8 mouse cellular contexts compared by ENCODE assay signal in the genomic region with DNA sequence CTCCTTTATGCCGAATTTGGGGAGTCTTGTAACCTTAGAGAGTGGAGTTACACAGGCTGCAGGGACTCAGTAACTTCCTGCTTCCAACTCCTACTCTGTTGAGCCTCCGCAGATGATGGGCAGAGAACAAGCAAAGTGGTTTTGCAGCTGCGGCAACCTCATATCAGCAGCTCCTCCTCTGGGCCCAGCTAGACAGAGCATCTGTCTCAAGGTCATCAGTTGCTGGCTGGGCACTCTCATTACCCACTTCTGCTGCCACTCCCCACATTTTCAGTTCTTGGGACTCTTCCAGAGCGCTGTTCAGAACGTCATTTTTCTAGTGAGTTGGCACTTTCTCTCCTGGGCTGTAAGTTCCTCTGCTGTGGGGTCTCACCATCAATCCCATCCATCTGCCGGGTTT. TPM values are rescaled to one million over a fixed set of nuclear protein-coding genes. Genes with fewer than 3 reads are reported as not detected.
DNase-seq lines count a peak whose midpoint lies in the region; ATAC-seq and TF ChIP-seq lines count a peak whose summit lies in the region.
"Had no signal": no experiment of that assay in that cellular context is flagged by ENCODE, and none has a peak within 500 bp of the region (broad histone marks: within the 10 kb centered on the region; RNA-seq: fewer than 3 reads in every experiment).

No protein-coding gene starts in this region.

- no peak for TF ChIP-seq POLR2A in kidney, adult 2 months (IDR thresholded peaks at IDR 0.05; ENCODE audit: low read depth, low read length)

- no peak for TF ChIP-seq CTCF in midbrain, postnatal 0 days (IDR thresholded peaks at IDR 0.05)
- TF ChIP-seq CTCF in kidney, adult 2 months (conservative IDR thresholded peaks at IDR 0.05; ENCODE audit: insufficient read depth, insufficient read length, low read depth, low read length) = no peak

- peaks cover 21% of the 10 kb centered on the region for H3K4me1 ChIP-seq in midbrain, embryonic 11.5 days (ENCODE audit: control insufficient read depth, insufficient read depth, low read length)
- H3K4me1 ChIP-seq in midbrain, postnatal 0 days (ENCODE audit: insufficient read depth, low read length) = 0 out of 2 replicates have a peak, but pooled peaks cover 2% of the 10 kb centered on the region
- peaks cover 16% of the 10 kb centered on the region for H3K4me1 ChIP-seq in forebrain, embryonic 16.5 days (replicated peaks; ENCODE audit: control insufficient read depth, insufficient read depth, low read length)
- H3K4me1 ChIP-seq in kidney, adult 2 months (ENCODE audit: control insufficient read depth, insufficient read depth, low read length) = peaks cover 60% of the 10 kb centered on the region

- no peaks in the 10 kb centered on the region for H3K9me3 ChIP-seq in midbrain, embryonic 11.5 days (ENCODE audit: control insufficient read depth, low read length)
- H3K9me3 ChIP-seq in midbrain, postnatal 0 days (ENCODE audit: low read length) = no peaks in the 10 kb centered on the region
- H3K9me3 ChIP-seq in forebrain, embryonic 16.5 days (ENCODE audit: control insufficient read depth, low read length) = no peaks in the 10 kb centered on the region
- H3K9me3 ChIP-seq: liver, embryonic 15.5 days had no signal

- no peak overlapping the region for H3K4me3 ChIP-seq in midbrain, embryonic 11.5 days (ENCODE audit: low read depth, low read length)
- H3K4me3 ChIP-seq in midbrain, postnatal 0 days (ENCODE audit: low read depth, low read length) = no peak overlapping the region
- H3K4me3 ChIP-seq in forebrain, embryonic 16.5 days (replicated peaks; ENCODE audit: low read length) = no peak overlapping the region
- no peak overlapping the region for H3K4me3 ChIP-seq in kidney, adult 2 months (ENCODE audit: insufficient read depth, low read depth, low read length)
- H3K4me3 ChIP-seq: liver, embryonic 15.5 days had no signal

- H3K27ac ChIP-seq in midbrain, embryonic 11.5 days (ENCODE audit: low read depth, low read length) = no peak overlapping the region
- H3K27ac ChIP-seq in midbrain, postnatal 0 days (ENCODE audit: low read depth, low read length) = no peak overlapping the region
- H3K27ac ChIP-seq in forebrain, embryonic 16.5 days (ENCODE audit: low read length) = no peak overlapping the region
- peak overlapping the region; percentile 95 for H3K27ac ChIP-seq in kidney, adult 2 months (ENCODE audit: insufficient read depth, low read depth, low read length)
- H3K27ac ChIP-seq: liver, embryonic 15.5 days had no signal

- 40% methylated on average over 6 of the region's 6 CpGs for WGBS in midbrain, embryonic 11.5 days
- WGBS in midbrain, postnatal 0 days = 48% methylated on average over 6 of the region's 6 CpGs
- WGBS in forebrain, embryonic 16.5 days = 34% methylated on average over 6 of the region's 6 CpGs
- 29% methylated on average over 6 of the region's 6 CpGs for WGBS in kidney, adult 2 months

- no peak; the same call in none of the 2 replicates for ATAC-seq in midbrain, embryonic 11.5 days (ENCODE audit: low FRiP score)
- ATAC-seq in midbrain, postnatal 0 days (ENCODE audit: low FRiP score) = no peak
- peak; percentile 23 for ATAC-seq in forebrain, embryonic 16.5 days

- no peak overlapping the region for H3K9ac ChIP-seq in midbrain, embryonic 11.5 days (ENCODE audit: low read length)
- H3K9ac ChIP-seq in midbrain, postnatal 0 days (replicated peaks; ENCODE audit: low read length, poor library complexity, severe bottlenecking) = no peak overlapping the region
- no peak overlapping the region for H3K9ac ChIP-seq in forebrain, embryonic 16.5 days (replicated peaks; ENCODE audit: low read depth, low read length)
- H3K9ac ChIP-seq: liver, embryonic 15.5 days had no signal

- peak overlapping the region; percentile 16; the same call in 1 of the 2 replicates for H3K4me2 ChIP-seq in midbrain, embryonic 11.5 days
- no peak overlapping the region for H3K4me2 ChIP-seq in midbrain, postnatal 0 days (ENCODE audit: low read depth, low read length, poor library complexity, severe bottlenecking)
- H3K4me2 ChIP-seq in forebrain, embryonic 16.5 days (ENCODE audit: low read length) = no peak overlapping the region
- H3K4me2 ChIP-seq: liver, embryonic 15.5 days had no signal

- DNase-seq in midbrain, embryonic 11.5 days (ENCODE audit: low spot score, missing footprints) = peak; percentile 85
- DNase-seq in midbrain, postnatal 0 days (ENCODE audit: low spot score) = no peak
- peak; percentile 77 for DNase-seq in kidney, adult 2 months
- peak; percentile 50 for DNase-seq in testis, postnatal 10 days (ENCODE audit: low spot score)
- no peak for DNase-seq in frontal cortex, postnatal 25 days (ENCODE audit: low spot score in 2 of 2)
- no peak for DNase-seq in cerebellum, postnatal 4 days (ENCODE audit: low spot score in 2 of 2)

- H3K27me3 ChIP-seq in midbrain, embryonic 11.5 days (ENCODE audit: control insufficient read depth, insufficient read depth, low read length) = no peaks in the 10 kb centered on the region
- no peaks in the 10 kb centered on the region for H3K27me3 ChIP-seq in midbrain, postnatal 0 days (ENCODE audit: insufficient read depth, low read length)
- H3K27me3 ChIP-seq in forebrain, embryonic 16.5 days (replicated peaks; ENCODE audit: control insufficient read depth, insufficient read depth, low read length) = no peaks in the 10 kb centered on the region
- no peaks in the 10 kb centered on the region for H3K27me3 ChIP-seq in kidney, adult 2 months (replicated peaks; ENCODE audit: control insufficient read depth, insufficient read depth, low read length)
- H3K27me3 ChIP-seq: liver, embryonic 15.5 days had no signal

- no peaks in the 10 kb centered on the region for H3K36me3 ChIP-seq in midbrain, embryonic 11.5 days (ENCODE audit: control insufficient read depth, insufficient read depth, low read length)
- no peaks in the 10 kb centered on the region for H3K36me3 ChIP-seq in midbrain, postnatal 0 days (ENCODE audit: insufficient read depth, low read length)
- no peaks in the 10 kb centered on the region for H3K36me3 ChIP-seq in forebrain, embryonic 16.5 days (ENCODE audit: control insufficient read depth, insufficient read depth)
- H3K36me3 ChIP-seq in kidney, adult 2 months (ENCODE audit: control insufficient read depth, insufficient read depth, low read length) = no peaks in the 10 kb centered on the region
- H3K36me3 ChIP-seq: liver, embryonic 15.5 days had no signal

RNA-seq across cellular contexts. Expression of a gene that starts 24.6 kb away (rescaled TPM):
- 37.3 and 41.2 TPM in 2 replicates for polyA plus RNA-seq in midbrain, embryonic 11.5 days (2014; fragmentation: Nextera tagmentation; extraction: Ambion mirVana)
- 37.5 and 41.4 TPM in 2 replicates for total RNA-seq in midbrain, postnatal 0 days (2014; rRNA removed)
- polyA plus RNA-seq in midbrain, postnatal 0 days (2015; fragmentation: Nextera tagmentation; extraction: Ambion mirVana) = 7.1 and 8.1 TPM in 2 replicates
- polyA plus RNA-seq in forebrain, embryonic 16.5 days (2015; fragmentation: Nextera tagmentation; extraction: Ambion mirVana) = 18.5 and 19.6 TPM in 2 replicates
- 57.2 and 69.1 TPM in 2 replicates for polyA plus RNA-seq in kidney, adult 2 months (2012; rRNA removed)

Comparison
In these comparisons a context has a peak if more than half of its experiments do, and no peak if none do; other contexts are left out.
1. DNase-seq: peak in midbrain, embryonic 11.5 days (single experiment), kidney, adult 2 months (single experiment) and testis, postnatal 10 days (single experiment); none in midbrain, postnatal 0 days (single experiment), frontal cortex, postnatal 25 days (0 of 2) and cerebellum, postnatal 4 days (0 of 2).